In genomic region chr10:93515419-93515818, GRCm38 (mm10) we compare ENCODE assay signal across 11 mouse cellular contexts. TPM values are rescaled to one million over a fixed set of nuclear protein-coding genes. Genes with fewer than 3 reads are reported as not detected.
DNase-seq lines count a peak whose midpoint lies in the region; ATAC-seq and TF ChIP-seq lines count a peak whose summit lies in the region.
"Had no signal": no experiment of that assay in that cellular context is flagged by ENCODE, and none has a peak within 500 bp of the region (broad histone marks: within the 10 kb centered on the region; RNA-seq: fewer than 3 reads in every experiment).

No protein-coding gene starts in this region.

- no peak overlapping the region for H3K4me2 ChIP-seq in intestine, postnatal 0 days (replicated peaks; ENCODE audit: low read depth)
- H3K4me2 ChIP-seq in intestine, embryonic 16.5 days (ENCODE audit: low read depth, low read length): no peak overlapping the region
- no peak overlapping the region for H3K4me2 ChIP-seq in forebrain, embryonic 15.5 days (replicated peaks)
- H3K4me2 ChIP-seq: hindbrain, embryonic 14.5 days; kidney, embryonic 15.5 days had no signal

- H3K4me1 ChIP-seq in intestine, postnatal 0 days (replicated peaks; ENCODE audit: control insufficient read depth, insufficient read depth, low read length): no peaks in the 10 kb centered on the region
- H3K4me1 ChIP-seq in intestine, embryonic 16.5 days (ENCODE audit: control insufficient read depth, insufficient read depth, low read length): no peaks in the 10 kb centered on the region
- 0 out of 2 replicates have a peak, but pooled peaks cover 3% of the 10 kb centered on the region for H3K4me1 ChIP-seq in forebrain, embryonic 15.5 days
- H3K4me1 ChIP-seq: kidney, embryonic 15.5 days had no signal

- no peaks in the 10 kb centered on the region for H3K9me3 ChIP-seq in intestine, postnatal 0 days (ENCODE audit: control insufficient read depth)
- no peaks in the 10 kb centered on the region for H3K9me3 ChIP-seq in intestine, embryonic 16.5 days (ENCODE audit: control insufficient read depth, low read length)
- no peaks in the 10 kb centered on the region for H3K9me3 ChIP-seq in forebrain, embryonic 15.5 days
- H3K9me3 ChIP-seq: kidney, embryonic 15.5 days had no signal

- H3K9ac ChIP-seq in intestine, postnatal 0 days (ENCODE audit: low read depth, low read length): no peak overlapping the region
- no peak overlapping the region for H3K9ac ChIP-seq in intestine, embryonic 16.5 days (ENCODE audit: low read depth, low read length)
- no peak overlapping the region for H3K9ac ChIP-seq in forebrain, embryonic 15.5 days (replicated peaks)
- H3K9ac ChIP-seq: hindbrain, embryonic 14.5 days; kidney, embryonic 15.5 days had no signal

- 37% methylated on average over 1 of the region's 1 CpGs for whole genome bisulfite sequencing in intestine, postnatal 0 days
- 25% methylated on average over 1 of the region's 1 CpGs for WGBS in intestine, embryonic 16.5 days
- 9% methylated on average over 1 of the region's 1 CpGs for WGBS in forebrain, embryonic 15.5 days

- DNase-seq in thymus, postnatal 0 days (ENCODE audit: low spot score): peak; percentile 52
- DNase-seq in thymus, adult 18-20 months: no peak
- peak; percentile 38 for DNase-seq in yolk sac, embryonic 10.5 days (ENCODE audit: low spot score)
- DNase-seq in kidney, adult 18-20 months: no peak
- DNase-seq in spleen, adult 12 weeks (ENCODE audit: low spot score): no peak
- DNase-seq: adrenal gland, adult 8-10 months had no signal

- ATAC-seq in intestine, postnatal 0 days: peak; percentile 49
- ATAC-seq in intestine, embryonic 16.5 days: no peak
- peak; percentile 87 for ATAC-seq in forebrain, embryonic 15.5 days (replicated peaks)

- TF ChIP-seq CTCF in intestine, postnatal 0 days (IDR thresholded peaks at IDR 0.05; ENCODE audit: low read depth): no peak

- H3K4me3 ChIP-seq in intestine, postnatal 0 days (ENCODE audit: low read depth, low read length): no peak overlapping the region
- no peak overlapping the region for H3K4me3 ChIP-seq in intestine, embryonic 16.5 days (ENCODE audit: low read length)
- H3K4me3 ChIP-seq in forebrain, embryonic 15.5 days: no peak overlapping the region
- H3K4me3 ChIP-seq: kidney, embryonic 15.5 days had no signal

- H3K27ac ChIP-seq in intestine, postnatal 0 days (ENCODE audit: low read depth, low read length): no peak overlapping the region
- no peak overlapping the region for H3K27ac ChIP-seq in intestine, embryonic 16.5 days (ENCODE audit: low read length)
- no peak overlapping the region for H3K27ac ChIP-seq in forebrain, embryonic 15.5 days (replicated peaks)
- H3K27ac ChIP-seq: hindbrain, embryonic 14.5 days; kidney, embryonic 15.5 days had no signal

- no peaks in the 10 kb centered on the region for H3K27me3 ChIP-seq in intestine, postnatal 0 days (replicated peaks; ENCODE audit: control insufficient read depth, insufficient read depth, low read length)
- H3K27me3 ChIP-seq in intestine, embryonic 16.5 days (replicated peaks; ENCODE audit: control insufficient read depth, insufficient read depth, low read length): no peaks in the 10 kb centered on the region
- H3K27me3 ChIP-seq in forebrain, embryonic 15.5 days: no peaks in the 10 kb centered on the region
- H3K27me3 ChIP-seq: kidney, embryonic 15.5 days had no signal

- no peaks in the 10 kb centered on the region for H3K36me3 ChIP-seq in intestine, postnatal 0 days (ENCODE audit: control insufficient read depth, insufficient read depth)
- no peaks in the 10 kb centered on the region for H3K36me3 ChIP-seq in intestine, embryonic 16.5 days (ENCODE audit: control insufficient read depth, insufficient read depth, low read length)
- no peaks in the 10 kb centered on the region for H3K36me3 ChIP-seq in forebrain, embryonic 15.5 days
- H3K36me3 ChIP-seq: kidney, embryonic 15.5 days had no signal

RNA-seq across cellular contexts. Expression of gene Amdhd1, which starts 24.4 kb away (rescaled TPM):
- 0.09 TPM in 1 of 2 replicates, not detected in the other for polyA plus RNA-seq in intestine, postnatal 0 days (2015; fragmentation: Nextera tagmentation; extraction: Ambion mirVana)
- polyA plus RNA-seq in intestine, embryonic 16.5 days (2015; fragmentation: Nextera tagmentation; extraction: Ambion mirVana): 0.51 and 0.95 TPM in 2 replicates
- 0.30 and 0.34 TPM in 2 replicates for polyA plus RNA-seq in thymus, postnatal 0 days (2015; fragmentation: Nextera tagmentation; extraction: Ambion mirVana)
- 0.10 TPM in 1 of 2 replicates, not detected in the other for polyA plus RNA-seq in forebrain, embryonic 15.5 days (2015; fragmentation: Nextera tagmentation; extraction: Ambion mirVana)

RNA-seq across cellular contexts. Expression of gene Ccdc38, which starts 25.0 kb away (rescaled TPM):
- polyA plus RNA-seq in intestine, postnatal 0 days (2015; fragmentation: Nextera tagmentation; extraction: Ambion mirVana): 0.10 and 0.14 TPM in 2 replicates
- polyA plus RNA-seq in intestine, embryonic 16.5 days (2015; fragmentation: Nextera tagmentation; extraction: Ambion mirVana): 0.10 and 0.17 TPM in 2 replicates
- polyA plus RNA-seq in thymus, postnatal 0 days (2015; fragmentation: Nextera tagmentation; extraction: Ambion mirVana): 0.27 and 0.50 TPM in 2 replicates
- polyA plus RNA-seq in forebrain, embryonic 15.5 days (2015; fragmentation: Nextera tagmentation; extraction: Ambion mirVana): 0.37 and 0.51 TPM in 2 replicates

RNA-seq across cellular contexts. Expression of gene Hal, which starts 26.9 kb away (rescaled TPM):
- polyA plus RNA-seq in intestine, postnatal 0 days (2015; fragmentation: Nextera tagmentation; extraction: Ambion mirVana): 5.1 and 6.4 TPM in 2 replicates
- polyA plus RNA-seq in intestine, embryonic 16.5 days (2015; fragmentation: Nextera tagmentation; extraction: Ambion mirVana): 0.97 and 1.2 TPM in 2 replicates
- 4.2 and 5.5 TPM in 2 replicates for polyA plus RNA-seq in thymus, postnatal 0 days (2015; fragmentation: Nextera tagmentation; extraction: Ambion mirVana)
- polyA plus RNA-seq in forebrain, embryonic 15.5 days (2015; fragmentation: Nextera tagmentation; extraction: Ambion mirVana): not detected in 2 replicates
- polyA plus RNA-seq: hindbrain, embryonic 14.5 days had no signal

Comparison
In these comparisons a context has a peak if more than half of its experiments do, and no peak if none do; other contexts are left out.
1. DNase-seq: peak in thymus, postnatal 0 days (single experiment) and yolk sac, embryonic 10.5 days (single experiment); none in thymus, adult 18-20 months (0 of 2), kidney, adult 18-20 months (single experiment) and spleen, adult 12 weeks (single experiment).